Mouse (Mus musculus) macrophage (primary cell): ENCODE data around the gene Unkl. TPM values are rescaled to one million over a fixed set of nuclear protein-coding genes. Genes with fewer than 3 reads are reported as not detected.

Experiments used
- polyA plus RNA-seq: library from polyadenylated mRNA; stranded (reverse); fragments of 250-400 nt; gene quantifications from 3 replicates; pipeline ENCODE4 v1.2.4, GENCODE M21; 2018; ENCODE audit warnings: inconsistent platforms

Gene Unkl
- polyA plus RNA-seq, 1 experiment from 2014 or later, result 3.0 TPM

Other genes starting within 250 kb of the Unkl start
- 22.2 to 58.8 TPM (median 31.5 TPM) in 3 replicates for gene Jpt2, start 227.7 kb upstream of the Unkl start, polyA plus RNA-seq
- gene Cramp1l, start 172.6 kb upstream of the Unkl start, polyA plus RNA-seq, result 6.7 to 8.9 TPM (median 7.8 TPM) in 3 replicates
- 5.9 to 8.6 TPM (median 6.8 TPM) in 3 replicates for gene Ift140, start 172.3 kb upstream of the Unkl start, polyA plus RNA-seq
- gene Tmem204, start 104.8 kb upstream of the Unkl start, polyA plus RNA-seq, result not detected in 3 replicates
- 3.5 to 12.8 TPM (median 7.7 TPM) in 3 replicates for gene Telo2, start 72.4 kb upstream of the Unkl start, polyA plus RNA-seq
- not detected in 3 replicates for gene Ptx4, start 67.6 kb upstream of the Unkl start, polyA plus RNA-seq
- gene Clcn7, start 55.0 kb upstream of the Unkl start, polyA plus RNA-seq, result 98.1 to 170 TPM (median 98.2 TPM) in 3 replicates
- not detected in 3 replicates for gene Ccdc154, start 25.9 kb upstream of the Unkl start, polyA plus RNA-seq
- not detected in 3 replicates for gene Gm38655, start 12.9 kb upstream of the Unkl start, polyA plus RNA-seq
- 3.5 to 10.5 TPM (median 6.5 TPM) in 3 replicates for gene BC003965, start 3.8 kb upstream of the Unkl start, polyA plus RNA-seq
- gene Gnptg, start 51.7 kb downstream of the Unkl start, polyA plus RNA-seq, result 31.8 to 33.6 TPM (median 33.3 TPM) in 3 replicates
- 9.3 to 15.0 TPM (median 12.1 TPM) in 3 replicates for gene Tsr3, start 51.8 kb downstream of the Unkl start, polyA plus RNA-seq
- not detected in 3 replicates for gene Baiap3, start 68.0 kb downstream of the Unkl start, polyA plus RNA-seq
- gene Ube2i, start 86.2 kb downstream of the Unkl start, polyA plus RNA-seq, result 267 to 362 TPM (median 356 TPM) in 3 replicates
- gene Prss34, start 110.0 kb downstream of the Unkl start, polyA plus RNA-seq, result 0.36 to 0.90 TPM in 2 of 3 replicates, not detected in the other
- not detected in 3 replicates for gene Prss28, start 120.2 kb downstream of the Unkl start, polyA plus RNA-seq
- gene Prss29, start 130.3 kb downstream of the Unkl start, polyA plus RNA-seq, result not detected in 3 replicates
- gene Tpsab1, start 157.2 kb downstream of the Unkl start, polyA plus RNA-seq, result not detected in 3 replicates
- not detected in 3 replicates for gene Tpsb2, start 177.9 kb downstream of the Unkl start, polyA plus RNA-seq
- gene Tpsg1, start 180.9 kb downstream of the Unkl start, polyA plus RNA-seq, result not detected in 3 replicates
- not detected in 3 replicates for gene Cacna1h, start 245.4 kb downstream of the Unkl start, polyA plus RNA-seq